Mouse (Mus musculus) mouse trophoblast stem cell (cell line): ENCODE data around the gene Lpcat3.
"Not testable (repeated sequence)": the region's sequence is repeated elsewhere in the genome, so short reads cannot be mapped to it uniquely, and the experiment has no call there.

Experiments used
- in situ Hi-C, 2 experiments: fragments of 300-500 bp; cut with MseI, MboI; formaldehyde crosslinking; loops; 2 replicates in 1 of 2; 3 replicates in 1 of 2; pipeline ENCODE4 v1.15.1; 2025

The Lpcat3 gene

DNA sequence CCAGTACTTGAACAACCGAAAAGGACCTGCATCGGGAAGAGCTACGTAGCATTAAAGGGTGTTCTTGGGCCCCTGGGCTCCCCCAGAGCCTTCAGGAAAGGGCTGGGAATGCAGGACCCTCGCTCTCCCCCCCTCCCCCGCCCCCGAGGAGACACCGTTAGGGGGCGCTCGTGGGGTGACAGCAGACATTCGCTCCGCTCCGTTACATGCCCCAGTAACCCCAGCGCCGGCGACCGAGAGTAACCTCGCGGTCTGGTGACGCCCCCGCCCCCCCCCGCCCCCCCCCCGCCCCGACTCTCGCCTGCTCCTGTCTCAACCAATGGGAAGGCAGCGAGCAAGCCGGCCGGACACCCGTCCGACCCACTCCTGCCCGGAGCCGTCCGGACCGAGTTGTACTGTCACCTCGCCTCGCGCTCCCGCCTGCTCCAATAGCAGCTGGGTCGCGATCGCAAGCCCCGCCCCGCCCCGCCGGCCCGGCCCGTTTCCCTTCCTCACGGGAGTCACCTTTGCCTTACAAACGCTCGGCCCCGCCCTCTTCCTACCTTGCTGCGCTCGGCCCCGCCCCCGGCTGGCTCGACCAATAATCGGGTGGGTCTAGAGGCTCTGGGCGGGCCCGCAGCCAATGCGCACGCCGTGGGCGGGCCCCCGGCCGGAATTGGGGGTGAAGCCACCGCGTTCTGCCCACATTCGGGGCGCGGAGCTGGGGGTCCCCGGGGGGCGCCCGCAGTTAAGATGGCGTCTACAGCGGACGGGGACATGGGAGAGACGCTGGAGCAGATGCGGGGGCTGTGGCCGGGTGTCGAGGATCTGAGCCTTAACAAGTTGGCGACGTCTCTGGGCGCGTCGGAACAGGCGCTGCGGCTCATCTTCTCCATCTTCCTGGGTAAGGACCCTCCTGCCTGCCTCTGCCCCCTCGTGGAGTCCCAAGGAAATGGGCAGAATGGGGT is at the start of gene Lpcat3:
Lpcat3 (plus strand) TSS at position 551 of the 947 bp plus-strand sequence.
- in situ Hi-C loops: no loop called here

DNA sequence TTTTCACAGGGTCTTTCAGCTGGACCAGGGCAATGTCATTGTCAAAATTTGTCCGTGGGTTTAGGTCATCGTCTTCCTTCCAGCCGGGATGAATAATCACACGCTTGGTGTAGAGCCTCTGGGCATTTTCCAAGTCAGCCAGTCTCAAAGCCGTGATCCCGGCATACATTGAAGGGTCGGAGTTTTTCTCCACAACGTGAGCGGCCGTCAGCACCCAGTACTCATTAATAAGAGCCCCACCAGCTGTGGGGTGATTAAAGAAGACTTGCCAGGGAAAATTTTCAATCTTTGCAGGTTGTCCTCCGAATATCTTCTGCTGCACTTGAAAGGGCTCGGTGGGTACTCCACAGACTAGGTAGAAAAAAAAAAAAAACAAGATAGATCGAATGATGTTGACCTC is 37.2 kb upstream of the Lpcat3 start:
- in situ Hi-C loops: no loop called here

GRCm38 (mm10) chr6:124626184-124626583 is 36.6 kb upstream of the Lpcat3 start:
- in situ Hi-C loops: not testable (repeated sequence)

DNA sequence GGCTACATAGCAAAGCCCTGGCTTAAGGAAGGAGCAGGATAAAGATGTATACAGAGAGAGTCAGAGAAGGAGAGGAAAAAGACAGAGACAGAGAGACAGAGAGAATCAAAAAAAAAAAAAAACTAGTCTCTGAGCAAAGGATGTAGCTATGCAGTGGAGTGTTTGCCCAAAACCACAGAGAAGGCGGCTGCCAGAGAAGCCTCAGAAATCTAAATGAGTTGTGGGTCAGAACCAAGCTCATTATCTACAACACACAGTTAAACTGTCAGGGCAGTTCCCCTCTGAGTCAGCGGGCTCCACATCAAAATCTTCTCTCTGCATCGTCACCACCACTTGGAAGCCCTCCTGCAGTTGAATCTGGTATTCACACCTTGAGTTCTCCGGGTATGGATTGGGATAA is 32.1 kb upstream of the Lpcat3 start:
- in situ Hi-C loops: no loop called here

GRCm38 (mm10) chr6:124635985-124636384 is 26.8 kb upstream of the Lpcat3 start, which contains the start of gene C1s2:
TSS of gene C1s2 (minus strand) at chr6:124636085.
- in situ Hi-C loops: not testable (repeated sequence)

DNA sequence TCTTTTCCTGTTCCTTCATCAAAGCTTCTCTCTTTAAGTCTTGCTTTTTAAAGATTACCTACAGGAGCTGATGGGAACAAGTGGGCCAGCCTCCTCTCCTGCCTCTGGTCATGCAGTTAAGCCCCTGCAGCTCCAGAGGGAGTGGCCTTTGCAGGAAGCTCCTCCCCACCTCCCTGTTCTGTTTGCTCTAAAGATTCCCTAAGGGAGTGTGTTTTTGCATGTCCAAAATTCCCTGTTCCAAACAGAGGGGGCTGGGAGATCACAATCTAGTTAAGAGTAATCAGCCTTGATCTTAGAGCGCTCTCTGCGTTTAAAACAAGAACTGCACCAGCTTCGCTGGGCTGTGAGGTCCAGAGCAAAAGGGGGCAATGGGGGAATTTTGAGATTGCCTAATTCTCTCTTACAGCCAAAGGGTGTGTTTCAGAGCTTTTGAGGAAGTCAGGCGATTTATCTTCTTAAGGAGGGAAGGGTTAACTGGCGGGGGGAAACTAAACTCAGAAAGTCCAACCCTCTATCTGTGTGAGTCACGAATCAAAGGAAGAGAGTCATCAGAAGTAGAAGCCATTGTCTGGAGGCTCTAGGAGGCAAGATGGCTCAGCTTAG is 25.9 kb upstream of the Lpcat3 start:
- in situ Hi-C loops: not testable (repeated sequence)

- in situ Hi-C loops: no loop called here
These were observed 22.8 kb upstream of the Lpcat3 start for GRCm38 (mm10) chr6:124640041-124640440.

- in situ Hi-C loops: no loop called here
These were observed 21.8 kb upstream of the Lpcat3 start for GRCm38 (mm10) chr6:124640997-124641396.

GRCm38 (mm10) chr6:124646394-124646793 is 16.4 kb upstream of the Lpcat3 start:
- in situ Hi-C loops: no loop called here

GRCm38 (mm10) chr6:124655893-124656292 is 6.9 kb upstream of the Lpcat3 start:
- in situ Hi-C loops: no loop called here

- in situ Hi-C loops: no loop called here
These were observed 4.8 kb upstream of the Lpcat3 start for GRCm38 (mm10) chr6:124658067-124658466.

- in situ Hi-C loops: no loop called here
These were observed 1.5 kb upstream of the Lpcat3 start for GRCm38 (mm10) chr6:124661156-124661806.

DNA sequence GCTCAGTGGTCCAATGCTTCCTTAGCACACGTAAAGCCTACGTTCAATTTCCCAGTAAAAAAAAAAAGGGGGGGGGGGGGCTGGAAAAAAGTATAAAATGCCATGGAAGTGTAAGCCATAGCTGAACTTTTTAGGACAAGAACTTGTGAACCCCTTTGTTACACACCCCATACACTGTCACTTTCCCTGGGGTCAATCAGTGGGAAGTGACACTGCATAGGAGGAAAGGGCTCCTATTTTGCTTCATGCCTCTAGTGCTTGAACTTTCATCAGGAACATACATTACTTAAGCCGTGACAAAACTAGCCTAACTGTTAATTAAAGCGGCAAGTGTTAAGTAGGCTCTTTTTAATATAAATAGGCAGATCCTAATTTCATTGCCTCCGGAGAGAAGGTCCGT is 832 bp upstream of the Lpcat3 start:
- in situ Hi-C loops: no loop called here

DNA sequence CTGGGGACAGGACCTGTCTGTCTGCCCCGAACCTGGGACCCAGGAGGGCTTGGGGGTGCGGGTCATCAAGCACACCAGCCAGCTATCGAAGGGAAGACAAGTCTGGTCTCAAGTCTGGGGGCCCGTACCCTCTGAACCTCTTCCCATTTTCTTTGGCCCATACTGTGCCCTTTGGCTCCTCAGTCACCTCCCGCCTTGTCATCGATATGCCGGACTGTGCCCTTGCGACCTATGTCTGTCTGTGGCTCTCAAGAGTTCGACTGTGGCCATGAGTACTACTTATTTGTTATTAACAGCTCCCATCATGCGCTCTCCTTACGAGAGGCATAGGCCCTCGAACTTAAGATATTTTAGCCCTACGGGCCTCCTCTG is 583 bp downstream of the Lpcat3 start:
- in situ Hi-C loops: no loop called here

DNA sequence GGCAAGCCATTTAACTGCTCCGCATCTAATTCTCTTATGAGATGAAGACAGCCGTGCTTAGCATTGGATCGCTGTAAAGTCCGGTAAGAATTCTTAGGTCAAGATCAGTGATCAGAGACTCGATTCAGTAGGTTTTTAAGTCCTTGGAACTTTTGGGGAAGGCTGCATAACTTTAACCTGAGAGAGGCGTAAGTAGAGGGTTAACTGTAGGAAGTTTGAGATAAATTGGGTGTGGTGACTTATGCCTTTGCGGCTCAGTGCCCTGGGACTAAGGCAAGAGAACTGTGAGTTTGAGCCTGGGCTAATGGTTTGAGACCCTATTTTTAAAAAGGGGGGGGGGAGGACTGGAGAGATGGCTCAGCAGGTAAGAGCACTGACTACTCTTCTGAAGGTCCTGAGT is 1.4 kb downstream of the Lpcat3 start:
- in situ Hi-C loops: no loop called here

GRCm38 (mm10) chr6:124665011-124665410 is 2.2 kb downstream of the Lpcat3 start:
- in situ Hi-C loops: no loop called here

GRCm38 (mm10) chr6:124669234-124669859 is 6.5 kb downstream of the Lpcat3 start:
- in situ Hi-C loops: no loop called here

DNA sequence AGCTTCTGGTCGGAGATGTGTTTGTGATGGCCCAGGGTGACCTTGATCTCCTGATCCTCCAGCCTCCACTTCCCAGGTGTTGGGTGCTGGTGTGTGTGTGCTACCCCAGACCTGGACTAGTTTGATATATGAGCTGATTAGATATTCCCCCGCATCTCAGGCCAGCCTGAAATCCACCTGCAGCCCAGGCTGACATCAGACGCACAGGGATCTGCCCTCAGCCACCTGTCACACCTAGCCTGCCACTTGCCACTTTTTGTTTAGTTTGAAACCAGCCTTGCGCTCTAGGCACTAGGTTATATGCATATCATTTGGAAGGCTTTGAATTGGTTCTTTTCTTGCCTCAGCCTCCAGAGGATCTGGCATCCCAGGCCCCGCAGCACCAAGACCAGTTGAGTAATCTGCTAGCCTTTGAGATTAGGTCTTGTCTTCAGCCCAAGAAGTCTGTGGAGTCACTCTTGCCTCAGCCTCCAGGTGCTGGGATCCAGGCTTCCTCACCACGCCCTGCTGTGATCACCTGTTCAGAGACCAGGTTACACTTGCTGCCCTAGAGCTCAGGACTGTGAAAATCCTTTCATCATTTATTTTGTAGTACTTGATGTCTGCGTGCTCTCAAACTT is 7.6 kb downstream of the Lpcat3 start:
- in situ Hi-C loops: no loop called here

GRCm38 (mm10) chr6:124672100-124672499 is 9.3 kb downstream of the Lpcat3 start:
- in situ Hi-C loops: no loop called here

- in situ Hi-C loops: no loop called here
These were observed 10.8 kb downstream of the Lpcat3 start for GRCm38 (mm10) chr6:124673619-124674018.

DNA sequence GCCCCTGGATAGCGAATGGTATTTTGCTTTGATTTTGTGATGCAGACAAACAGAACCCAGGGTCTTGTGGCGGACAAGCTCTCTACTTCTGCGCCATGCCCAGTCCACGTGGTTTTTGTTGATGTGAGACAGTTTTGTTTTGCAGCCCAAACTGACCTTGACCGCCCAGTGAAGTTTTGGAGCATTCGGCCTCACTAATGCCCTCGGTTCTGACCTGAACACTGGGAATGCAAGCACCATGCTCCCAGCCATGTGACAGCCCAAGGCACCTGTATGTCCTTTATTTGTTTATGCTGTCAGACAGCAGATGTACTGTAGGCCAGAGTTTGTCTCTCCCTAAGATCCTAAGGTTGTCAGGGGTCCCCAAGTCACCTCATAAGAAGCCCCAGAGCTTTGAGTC is 11.8 kb downstream of the Lpcat3 start:
- in situ Hi-C loops: no loop called here

DNA sequence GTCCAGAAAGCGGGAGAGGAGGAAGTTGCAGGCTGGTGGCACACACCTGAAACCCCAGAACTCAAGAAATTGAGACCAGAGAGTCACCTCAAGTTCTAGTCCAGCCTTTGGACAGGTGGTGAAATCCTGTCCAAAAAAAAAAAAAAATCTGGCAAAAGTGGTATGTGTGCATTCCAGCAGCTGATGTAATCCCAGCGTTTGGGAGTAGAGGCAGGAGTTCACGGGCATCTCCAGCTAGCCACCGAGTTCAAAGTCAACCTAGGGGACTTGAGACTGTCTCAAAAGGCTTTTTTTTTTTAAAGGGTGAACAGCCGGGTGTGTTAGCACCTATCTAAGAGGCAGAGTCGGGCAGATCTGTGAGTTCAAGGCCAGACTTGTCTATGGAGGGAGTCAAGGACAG is 13.3 kb downstream of the Lpcat3 start:
- in situ Hi-C loops: no loop called here
